Mouse (Mus musculus) liver, adult 2 months (tissue): ENCODE measurements at regions not wholly inside any gene's neighbourhood (a gene's known extent, or its start where the extent isn't known, plus 50 kb on each side); places are given as distances from the start of the nearest gene placed in this dataset.

Experiments used
- CTCF ChIP-seq: fragments of 200-500 bp; IDR thresholded peaks from 2 replicates; pipeline ENCODE4 v1.5.1; 2011; ENCODE audit warnings: low read depth, low read length, control low read depth
- POLR2A ChIP-seq: fragments of 200-500 bp; IDR thresholded peaks from 2 replicates; pipeline ENCODE4 v1.6.1; 2011; ENCODE audit warnings: low read length, control low read depth; ENCODE audit not compliant: insufficient read depth; ENCODE audit errors: extremely low read depth

- no peak for TF ChIP-seq POLR2A
- TF ChIP-seq CTCF, result no peak
Measured at GRCm38 (mm10) chr1:121708301-121708700, 140.5 kb upstream of the Ddx18 start.
